Mouse (Mus musculus): ENCODE measurements around the gene Galr2.
A peak's percentile ranks its signal among the peaks of the same experiment; 100 is the strongest.

Galr2 gene

GRCm38 (mm10) chr11:116280751-116281663 is at the start of gene Galr2:
Gene Galr2 (plus strand): TSS chr11:116280939.
- DNase-seq (ENCODE audit: low read depth, low spot score): no peak

- DNase-seq (ENCODE audit: low read depth, low spot score): peak; percentile 65
Observed at GRCm38 (mm10) chr11:116232427-116232826, 48.3 kb upstream of the Galr2 start.

GRCm38 (mm10) chr11:116234901-116235300 is 45.8 kb upstream of the Galr2 start:
- DNase-seq (ENCODE audit: low read depth, low spot score): no peak

- DNase-seq (ENCODE audit: low read depth, low spot score): no peak
Observed at GRCm38 (mm10) chr11:116237742-116238395, 42.9 kb upstream of the Galr2 start, which contains the start of gene Evpl. Gene Evpl (minus strand): TSS chr11:116238077.

- no peak for DNase-seq (ENCODE audit: low read depth, low spot score)
Observed at GRCm38 (mm10) chr11:116239797-116240196, 40.9 kb upstream of the Galr2 start.

- no peak for DNase-seq (ENCODE audit: low read depth, low spot score)
Observed at GRCm38 (mm10) chr11:116241744-116242235, 38.9 kb upstream of the Galr2 start.

- no peak for DNase-seq (ENCODE audit: low read depth, low spot score)
Observed at GRCm38 (mm10) chr11:116244580-116244979, 36.2 kb upstream of the Galr2 start.

GRCm38 (mm10) chr11:116245616-116246015 is 35.1 kb upstream of the Galr2 start:
- no peak for DNase-seq (ENCODE audit: low read depth, low spot score)

GRCm38 (mm10) chr11:116247502-116248222 is 33.1 kb upstream of the Galr2 start:
- no peak for DNase-seq (ENCODE audit: low read depth, low spot score)

- no peak for DNase-seq (ENCODE audit: low read depth, low spot score)
Observed at GRCm38 (mm10) chr11:116250898-116251297, 29.8 kb upstream of the Galr2 start.

GRCm38 (mm10) chr11:116253076-116253600 is 27.6 kb upstream of the Galr2 start:
- no peak for DNase-seq (ENCODE audit: low read depth, low spot score)

GRCm38 (mm10) chr11:116254627-116255026 is 26.1 kb upstream of the Galr2 start:
- DNase-seq (ENCODE audit: low read depth, low spot score): peak; percentile 45

GRCm38 (mm10) chr11:116255090-116255981 is 25.4 kb upstream of the Galr2 start:
- DNase-seq (ENCODE audit: low read depth, low spot score): no peak

GRCm38 (mm10) chr11:116255982-116256675 is 24.6 kb upstream of the Galr2 start:
- DNase-seq (ENCODE audit: low read depth, low spot score): peak; percentile 68

GRCm38 (mm10) chr11:116259461-116259860 is 21.3 kb upstream of the Galr2 start:
- no peak for DNase-seq (ENCODE audit: low read depth, low spot score)

- no peak for DNase-seq (ENCODE audit: low read depth, low spot score)
Observed at GRCm38 (mm10) chr11:116260259-116260658, 20.5 kb upstream of the Galr2 start.

- DNase-seq (ENCODE audit: low read depth, low spot score): peak; percentile 53
Observed at GRCm38 (mm10) chr11:116265352-116265751, 15.4 kb upstream of the Galr2 start.

- DNase-seq (ENCODE audit: low read depth, low spot score): no peak
Observed at GRCm38 (mm10) chr11:116265850-116266249, 14.9 kb upstream of the Galr2 start.

GRCm38 (mm10) chr11:116267637-116268036 is 13.1 kb upstream of the Galr2 start:
- DNase-seq (ENCODE audit: low read depth, low spot score): no peak

GRCm38 (mm10) chr11:116268313-116268712 is 12.4 kb upstream of the Galr2 start:
- no peak for DNase-seq (ENCODE audit: low read depth, low spot score)

Data from brain, adult 2 months (tissue).